Mouse (Mus musculus) brain, embryonic 14.5 days (tissue): ENCODE measurements around the gene Tsen34.

ENCODE experiments used
- CTCF ChIP-seq: fragments of 200-500 bp; IDR thresholded peaks from 2 replicates; pipeline ENCODE4 v1.5.1; 2012; ENCODE audit warnings: inconsistent platforms, mild to moderate bottlenecking, moderate library complexity, borderline replicate concordance; ENCODE audit not compliant: insufficient read depth, insufficient read length; ENCODE audit errors: extremely low read depth
- POLR2A ChIP-seq: fragments of 200-500 bp; IDR thresholded peaks from 2 replicates; pipeline ENCODE4 v1.6.1; 2012; ENCODE audit warnings: mild to moderate bottlenecking, inconsistent platforms, borderline replicate concordance; ENCODE audit not compliant: poor library complexity, insufficient read depth, insufficient read length, severe bottlenecking; ENCODE audit errors: extremely low read depth

DNA sequence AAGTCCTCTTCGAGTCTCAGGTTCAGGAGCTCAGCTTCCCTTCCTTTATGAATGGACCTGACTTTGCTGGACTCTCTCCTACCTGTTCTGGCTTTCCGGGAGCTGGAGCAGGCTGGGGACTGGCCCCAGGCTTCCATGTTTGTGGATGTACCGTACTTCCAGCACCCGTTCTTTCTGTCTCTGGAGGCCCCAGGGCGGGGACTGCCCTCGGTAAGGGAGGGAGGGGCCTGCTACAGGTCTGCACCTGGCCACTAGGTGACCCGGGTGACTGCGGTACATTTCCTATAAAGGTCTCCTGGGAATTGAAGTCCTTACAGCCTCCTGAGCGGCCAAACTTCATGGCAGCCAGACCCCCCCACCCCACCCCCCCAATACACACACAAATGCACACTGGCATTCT, 15.3 kb upstream of the Tsen34 start, which contains the start of gene Tmc4:
- TF ChIP-seq CTCF (no peak), POLR2A (no peak)
